Mouse (Mus musculus): Measurements from ENCODE around the gene Arhgdig. TPM values are rescaled to one million over a fixed set of nuclear protein-coding genes. Genes with fewer than 3 reads are reported as not detected.
A peak's percentile ranks its signal among the peaks of the same experiment; 100 is the strongest.

Arhgdig gene
- polyA plus RNA-seq, 1 experiment = 9.8 TPM

DNA sequence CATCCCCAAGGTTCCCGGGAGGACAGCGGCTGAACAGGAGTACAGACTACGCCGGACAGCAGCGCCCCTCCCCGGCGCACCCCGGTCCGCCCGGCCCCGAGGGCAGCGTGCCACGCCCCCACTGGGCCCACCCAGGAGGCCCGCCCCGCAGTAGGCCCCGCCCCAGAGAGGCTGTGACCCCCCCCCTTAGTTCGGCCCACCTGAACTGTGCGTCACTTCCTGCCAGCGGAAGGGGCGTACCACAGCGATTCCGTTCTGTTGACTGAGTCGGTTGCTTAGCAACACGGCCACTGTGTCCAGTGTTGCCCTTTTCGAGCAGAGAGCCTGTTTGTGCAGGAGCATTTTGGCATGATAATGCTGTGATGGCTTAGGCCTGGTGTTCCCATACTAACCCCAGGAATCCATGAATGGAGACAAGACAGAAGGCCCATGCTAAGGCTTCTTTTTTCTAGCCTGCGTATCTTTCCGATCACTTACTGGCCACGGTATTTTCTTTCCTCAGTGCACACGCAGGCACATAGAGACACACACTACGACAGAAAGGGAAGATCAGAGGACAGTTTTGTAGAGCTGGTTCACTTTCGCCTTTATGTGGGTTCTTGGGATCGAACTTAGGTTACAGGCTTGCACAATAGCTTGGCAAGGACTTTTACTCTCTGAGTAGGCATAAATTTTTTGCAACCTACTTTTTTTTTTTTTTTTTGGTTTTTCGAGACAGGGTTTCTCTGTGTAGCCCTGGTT lies 36.7 kb upstream of the Arhgdig start, which contains the start of gene Fam234a:
Gene Fam234a (minus strand): TSS at position 142 of the 741 bp plus-strand sequence.
- Histone ChIP-seq H3K4me1 (ENCODE audit: control insufficient read depth, insufficient read depth, low read length) (no peaks in the 10 kb centered on the region), H3K36me3 (ENCODE audit: control insufficient read depth, insufficient read depth, low read length, poor library complexity, severe bottlenecking) (no peaks in the 10 kb centered on the region), H3K27ac (ENCODE audit: insufficient read depth, low read length) (peak within 1 kb of the TSS; percentile 17), H3K9ac (ENCODE audit: low read depth, poor library complexity, severe bottlenecking) (peak within 1 kb of the TSS; percentile 69), H3K4me3 (ENCODE audit: low read depth, low read length) (peak within 1 kb of the TSS; percentile 92), H3K9me3 (replicated peaks; ENCODE audit: control insufficient read depth, insufficient read depth, low read length, poor library complexity, severe bottlenecking) (no peaks in the 10 kb centered on the region), H3K27me3 (ENCODE audit: control insufficient read depth, insufficient read depth, low read length, poor library complexity, severe bottlenecking) (no peaks in the 10 kb centered on the region)
- TF ChIP-seq EP300 (IDR thresholded peaks at IDR 0.05; ENCODE audit: insufficient read depth, low read depth, low read length) (peak; percentile 52; the same call in 1 of the 2 replicates), POLR2A (IDR thresholded peaks at IDR 0.05; ENCODE audit: insufficient read depth, low read length) (peak; percentile 75), CTCF (IDR thresholded peaks at IDR 0.05; ENCODE audit: low read depth, low read length) (no peak)

DNA sequence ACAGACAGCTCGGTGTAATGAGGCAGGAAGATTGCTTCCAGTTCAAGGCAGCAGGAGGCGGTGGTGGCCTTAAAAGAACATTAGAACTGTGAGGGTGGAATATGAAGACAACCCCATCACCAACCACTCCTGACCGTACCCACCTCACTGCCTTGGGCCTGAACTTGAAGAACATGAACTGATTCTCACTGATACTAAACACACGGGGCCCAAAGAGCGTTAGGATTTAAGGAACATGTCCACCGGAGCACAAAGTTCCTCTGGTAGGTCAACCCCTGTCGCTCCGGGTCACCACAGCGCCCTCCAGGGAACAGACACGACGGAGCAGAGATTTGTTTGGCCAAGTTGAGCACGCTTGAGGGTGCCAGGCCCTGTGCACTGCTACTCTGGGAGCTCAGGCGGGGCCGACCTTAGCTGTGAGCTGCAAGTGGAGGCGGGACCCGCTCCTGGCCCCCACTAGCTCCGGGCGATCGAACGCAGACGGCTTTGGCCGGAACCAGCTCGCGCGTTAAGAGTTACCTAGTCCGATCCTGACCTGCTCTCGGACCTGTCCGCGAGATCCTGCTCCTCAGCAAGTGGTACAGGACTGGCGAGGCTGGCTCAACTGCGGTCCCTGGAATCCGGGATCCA lies 36.0 kb upstream of the Arhgdig start:
- peak overlapping the region; percentile 17 for H3K27ac ChIP-seq (ENCODE audit: insufficient read depth, low read length)
- peak overlapping the region; percentile 69 for H3K9ac ChIP-seq (ENCODE audit: low read depth, poor library complexity, severe bottlenecking)
- H3K36me3 ChIP-seq (ENCODE audit: control insufficient read depth, insufficient read depth, low read length, poor library complexity, severe bottlenecking) = no peaks in the 10 kb centered on the region
- no peaks in the 10 kb centered on the region for H3K27me3 ChIP-seq (ENCODE audit: control insufficient read depth, insufficient read depth, low read length, poor library complexity, severe bottlenecking)
- H3K4me3 ChIP-seq (ENCODE audit: low read depth, low read length) = peak overlapping the region; percentile 92
- H3K4me1 ChIP-seq (ENCODE audit: control insufficient read depth, insufficient read depth, low read length) = no peaks in the 10 kb centered on the region
- H3K9me3 ChIP-seq (replicated peaks; ENCODE audit: control insufficient read depth, insufficient read depth, low read length, poor library complexity, severe bottlenecking) = no peaks in the 10 kb centered on the region
- TF ChIP-seq EP300 (IDR thresholded peaks at IDR 0.05; ENCODE audit: insufficient read depth, low read depth, low read length) (no peak), POLR2A (IDR thresholded peaks at IDR 0.05; ENCODE audit: insufficient read depth, low read length) (no peak), CTCF (IDR thresholded peaks at IDR 0.05; ENCODE audit: low read depth, low read length) (peak; percentile 47)

DNA sequence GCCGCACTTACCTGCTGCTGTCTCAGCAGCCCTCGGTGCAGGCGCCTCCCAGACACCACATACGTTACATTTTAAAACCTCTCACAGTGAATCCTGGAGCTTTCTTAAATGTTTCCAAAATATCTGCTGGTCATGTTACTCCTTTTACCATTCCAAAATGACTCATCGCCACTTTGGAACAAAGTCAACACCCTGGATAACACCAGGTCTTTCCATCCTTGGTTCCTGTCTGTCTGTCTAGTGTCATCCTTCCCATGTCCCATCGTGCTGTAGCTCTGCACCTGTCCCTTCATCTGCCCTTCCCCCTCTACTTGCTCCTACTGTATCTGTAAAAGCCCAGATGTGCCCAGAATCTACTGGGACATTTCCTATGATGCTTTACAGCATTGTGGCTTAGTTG lies 33.4 kb upstream of the Arhgdig start:
- H3K9ac ChIP-seq (ENCODE audit: low read depth, poor library complexity, severe bottlenecking) = no peak overlapping the region
- TF ChIP-seq POLR2A (IDR thresholded peaks at IDR 0.05; ENCODE audit: insufficient read depth, low read length) = no peak
- TF ChIP-seq CTCF (IDR thresholded peaks at IDR 0.05; ENCODE audit: low read depth, low read length) = no peak
- no peak for TF ChIP-seq EP300 (IDR thresholded peaks at IDR 0.05; ENCODE audit: insufficient read depth, low read depth, low read length)
- no peaks in the 10 kb centered on the region for H3K9me3 ChIP-seq (replicated peaks; ENCODE audit: control insufficient read depth, insufficient read depth, low read length, poor library complexity, severe bottlenecking)
- H3K4me3 ChIP-seq (ENCODE audit: low read depth, low read length) = no peak overlapping the region
- H3K27ac ChIP-seq (ENCODE audit: insufficient read depth, low read length) = no peak overlapping the region
- H3K4me1 ChIP-seq (ENCODE audit: control insufficient read depth, insufficient read depth, low read length) = no peaks in the 10 kb centered on the region
- H3K27me3 ChIP-seq (ENCODE audit: control insufficient read depth, insufficient read depth, low read length, poor library complexity, severe bottlenecking) = no peaks in the 10 kb centered on the region
- no peaks in the 10 kb centered on the region for H3K36me3 ChIP-seq (ENCODE audit: control insufficient read depth, insufficient read depth, low read length, poor library complexity, severe bottlenecking)

DNA sequence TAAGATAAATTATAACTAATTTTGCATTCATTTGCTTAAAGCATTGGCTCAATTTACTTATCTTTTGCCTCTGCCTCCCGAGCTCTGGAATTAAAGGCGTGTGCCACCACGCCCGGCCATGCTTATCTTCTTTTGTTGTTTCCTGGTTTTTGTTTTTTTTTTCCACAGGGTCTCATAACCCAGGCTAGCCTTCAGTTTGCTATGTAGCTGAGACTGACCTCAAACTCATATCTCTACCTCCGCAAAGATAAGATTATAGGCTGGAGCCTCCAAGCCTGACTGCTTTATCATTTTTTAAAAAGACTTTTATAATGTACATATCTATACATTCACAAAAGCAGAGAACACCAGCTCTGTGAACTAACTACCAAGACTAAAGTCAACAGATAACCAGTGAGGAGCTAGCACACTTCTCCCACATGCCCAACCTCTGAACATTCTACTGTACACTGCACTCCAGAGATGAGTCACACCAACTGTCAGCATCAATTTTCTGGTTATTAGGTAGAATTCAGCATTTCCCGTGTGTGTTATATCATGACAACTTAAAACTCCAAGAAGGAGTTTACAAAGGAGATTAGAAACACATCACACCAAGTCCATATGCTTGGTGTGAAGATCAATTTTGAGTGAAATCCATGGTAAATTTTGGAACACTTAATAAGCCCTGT lies 32.7 kb upstream of the Arhgdig start:
- no peak overlapping the region for H3K27ac ChIP-seq (ENCODE audit: insufficient read depth, low read length)
- H3K4me1 ChIP-seq (ENCODE audit: control insufficient read depth, insufficient read depth, low read length) = no peaks in the 10 kb centered on the region
- no peak overlapping the region for H3K4me3 ChIP-seq (ENCODE audit: low read depth, low read length)
- no peaks in the 10 kb centered on the region for H3K36me3 ChIP-seq (ENCODE audit: control insufficient read depth, insufficient read depth, low read length, poor library complexity, severe bottlenecking)
- H3K9ac ChIP-seq (ENCODE audit: low read depth, poor library complexity, severe bottlenecking) = no peak overlapping the region
- no peaks in the 10 kb centered on the region for H3K9me3 ChIP-seq (replicated peaks; ENCODE audit: control insufficient read depth, insufficient read depth, low read length, poor library complexity, severe bottlenecking)
- TF ChIP-seq POLR2A (IDR thresholded peaks at IDR 0.05; ENCODE audit: insufficient read depth, low read length) (no peak), EP300 (IDR thresholded peaks at IDR 0.05; ENCODE audit: insufficient read depth, low read depth, low read length) (no peak), CTCF (IDR thresholded peaks at IDR 0.05; ENCODE audit: low read depth, low read length) (no peak)
- H3K27me3 ChIP-seq (ENCODE audit: control insufficient read depth, insufficient read depth, low read length, poor library complexity, severe bottlenecking) = no peaks in the 10 kb centered on the region

DNA sequence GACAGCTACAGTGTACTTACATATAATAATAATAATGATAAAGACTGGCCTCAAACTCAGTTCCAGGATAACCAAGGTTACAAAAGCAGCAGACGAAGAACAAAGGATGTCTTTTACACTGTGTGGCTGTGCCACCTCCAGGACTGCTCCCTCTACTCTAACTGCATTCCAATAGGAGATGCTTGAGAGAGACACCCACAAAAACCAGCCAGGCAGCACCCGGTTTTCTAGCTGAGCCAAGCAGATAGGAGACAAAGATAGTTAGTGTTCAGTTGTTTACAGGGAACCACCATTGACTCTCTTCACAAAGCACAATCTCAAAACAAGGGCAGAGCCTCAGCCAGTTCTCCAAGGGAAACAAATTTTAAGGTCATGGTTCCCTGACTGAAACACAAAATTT lies 32.0 kb upstream of the Arhgdig start:
- Histone ChIP-seq H3K27me3 (ENCODE audit: control insufficient read depth, insufficient read depth, low read length, poor library complexity, severe bottlenecking) (no peaks in the 10 kb centered on the region), H3K27ac (ENCODE audit: insufficient read depth, low read length) (no peak overlapping the region), H3K4me1 (ENCODE audit: control insufficient read depth, insufficient read depth, low read length) (no peaks in the 10 kb centered on the region), H3K9ac (ENCODE audit: low read depth, poor library complexity, severe bottlenecking) (no peak overlapping the region), H3K36me3 (ENCODE audit: control insufficient read depth, insufficient read depth, low read length, poor library complexity, severe bottlenecking) (no peaks in the 10 kb centered on the region), H3K4me3 (ENCODE audit: low read depth, low read length) (no peak overlapping the region), H3K9me3 (replicated peaks; ENCODE audit: control insufficient read depth, insufficient read depth, low read length, poor library complexity, severe bottlenecking) (no peaks in the 10 kb centered on the region)
- TF ChIP-seq POLR2A (IDR thresholded peaks at IDR 0.05; ENCODE audit: insufficient read depth, low read length) = no peak
- TF ChIP-seq EP300 (IDR thresholded peaks at IDR 0.05; ENCODE audit: insufficient read depth, low read depth, low read length) = no peak
- TF ChIP-seq CTCF (IDR thresholded peaks at IDR 0.05; ENCODE audit: low read depth, low read length) = no peak

Data from ES-Bruce4 (cell line).